Mouse (Mus musculus): Measurements from ENCODE around the gene Ap2a2.

DNA sequence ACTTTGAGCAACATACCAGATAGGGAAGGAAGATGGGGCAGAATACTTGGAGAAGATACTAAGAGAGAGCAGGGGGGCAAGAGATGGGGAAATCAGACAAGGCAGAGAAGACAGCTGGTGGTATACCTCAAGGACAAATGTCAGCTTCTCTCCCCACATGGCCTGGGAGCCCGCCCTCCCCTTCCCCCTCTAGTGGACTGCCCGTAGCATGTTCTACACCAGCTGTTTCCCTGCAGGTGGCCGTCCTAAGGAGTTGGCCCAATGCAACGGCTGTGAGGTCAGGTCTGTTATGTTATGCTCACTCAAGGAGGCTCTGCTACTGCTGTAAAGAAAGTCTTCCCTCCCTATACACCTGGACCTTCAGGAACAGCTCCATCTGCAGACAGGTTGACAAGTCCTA, 39.0 kb upstream of the Ap2a2 start:
- no peak; the same call in 1 of the 2 replicates for TF ChIP-seq CTCF (IDR thresholded peaks at IDR 0.05; ENCODE audit: low read depth)
- no peak for TF ChIP-seq EP300 (IDR thresholded peaks at IDR 0.05; ENCODE audit: low read depth)

Measured in heart, postnatal 0 days (tissue).